Mouse (Mus musculus) kidney, postnatal 0 days (tissue): Measurements from ENCODE around the gene D6Ertd527e. TPM values are rescaled to one million over a fixed set of nuclear protein-coding genes. Genes with fewer than 3 reads are reported as not detected.

Source experiments
- ATAC-seq: fragments of 200-750 bp; cut with Nextera tagmentation; replicated peaks from 2 replicates; pipeline ENCODE4 v1.8.0; 2017; ENCODE audit warnings: low read depth, moderate number of reproducible peaks, moderate TSS enrichment, moderate library complexity; ENCODE audit not compliant: low FRiP score
- DNase-seq: peaks from one replicate; pipeline ENCODE4 v3.0.0-alpha.2; 2016; ENCODE audit warnings: low spot score
- H3K27ac ChIP-seq: fragments of 300-500 bp; sonication (generic); 2 replicates; pipeline ENCODE4 v1.5.1; 2014; ENCODE audit warnings: mild to moderate bottlenecking
- H3K27me3 ChIP-seq: fragments of 300-500 bp; sonication (generic); 2 replicates; pipeline ENCODE4 v1.6.1; 2014; ENCODE audit warnings: low read length, mixed read lengths; ENCODE audit not compliant: insufficient read depth
- H3K36me3 ChIP-seq: fragments of 300-500 bp; sonication (generic); 2 replicates; pipeline ENCODE4 v1.6.1; 2014; ENCODE audit warnings: low read length, mixed read lengths; ENCODE audit not compliant: insufficient read depth
- H3K4me1 ChIP-seq: fragments of 300-500 bp; sonication (generic); replicated peaks from 2 replicates; pipeline ENCODE4 v1.6.1; 2014; ENCODE audit warnings: antibody characterized with exemption, low read length, mixed read lengths; ENCODE audit not compliant: insufficient read depth
- H3K4me2 ChIP-seq: fragments of 300-500 bp; sonication (generic); 2 replicates; pipeline ENCODE4 v1.6.1; 2014; ENCODE audit warnings: mild to moderate bottlenecking, low read length, moderate library complexity, mixed read lengths
- H3K4me3 ChIP-seq: fragments of 300-500 bp; sonication (generic); replicated peaks from 2 replicates; pipeline ENCODE4 v1.5.1; 2014; ENCODE audit warnings: low read depth, low read length
- H3K9ac ChIP-seq: fragments of 300-500 bp; sonication (generic); 2 replicates; pipeline ENCODE4 v1.6.1; 2014; ENCODE audit warnings: low read depth, low read length
- H3K9me3 ChIP-seq: fragments of 300-500 bp; sonication (generic); replicated peaks from 2 replicates; pipeline ENCODE4 v1.6.1; 2016; ENCODE audit warnings: low read length, inconsistent platforms, mixed read lengths
- CTCF ChIP-seq: IDR thresholded peaks from 2 replicates; pipeline ENCODE4 v1.5.1; 2016; ENCODE audit warnings: antibody characterized with exemption, low read depth, mild to moderate bottlenecking, moderate library complexity
- WGBS: fragments of 180-500 bp; shearing (Covaris S2); extraction: QIAGEN DNeasy Blood & Tissue Kit; methylation state at CpG from one replicate; pipeline ENCODE4 v1.1.7; 2014; 5-methylcytosine and 5-hydroxymethylcytosine counted together
- polyA plus RNA-seq: library from polyadenylated mRNA; unstranded; fragments of >200 nt; fragmentation: Nextera tagmentation; extraction: Ambion mirVana; gene quantifications from 2 replicates; pipeline ENCODE4 v1.2.1, GENCODE M21; 2015

D6Ertd527e gene
- polyA plus RNA-seq, 1 experiment from 2014 or later, result 0.17 TPM

- Histone ChIP-seq H3K4me2 (no peak overlapping the region), H3K4me1 (no peaks in the 10 kb centered on the region), H3K9ac (no peak overlapping the region), H3K36me3 (no peaks in the 10 kb centered on the region), H3K9me3 (no peaks in the 10 kb centered on the region), H3K4me3 (no peak overlapping the region), H3K27ac (no peak overlapping the region), H3K27me3 (no peaks in the 10 kb centered on the region)
- WGBS, result 87% methylated on average over 6 of the region's 6 CpGs
- no peak for ATAC-seq
- DNase-seq, result no peak
- TF ChIP-seq CTCF, result peak; percentile 31; the same call in 1 of the 2 replicates
These were observed 16.1 kb downstream of the D6Ertd527e start for GRCm38 (mm10) chr6:87120661-87121060.

DNA sequence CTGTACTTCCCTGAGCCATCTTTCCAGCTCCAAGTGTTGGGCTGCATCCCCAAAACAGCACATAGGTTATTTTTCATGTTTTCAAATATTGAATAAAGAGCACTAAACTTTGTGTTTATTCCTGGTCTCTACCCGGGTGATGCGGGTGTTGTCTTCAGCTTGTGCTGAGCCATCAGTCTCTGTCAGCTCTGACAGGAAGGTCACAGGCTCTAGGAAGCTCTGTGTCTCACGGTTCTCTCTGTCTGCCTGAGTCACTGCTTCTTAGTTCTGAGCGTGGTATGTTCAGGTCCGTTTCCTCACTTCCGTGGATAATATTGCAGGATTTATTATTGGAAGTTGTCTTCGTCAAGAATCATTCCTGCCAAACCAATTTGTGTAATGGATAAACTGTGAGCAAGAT lies 17.4 kb downstream of the D6Ertd527e start:
- TF ChIP-seq CTCF, result no peak
- ATAC-seq, result no peak
- no peak for DNase-seq
- Histone ChIP-seq H3K36me3 (no peaks in the 10 kb centered on the region), H3K27me3 (no peaks in the 10 kb centered on the region), H3K4me3 (no peak overlapping the region), H3K4me2 (no peak overlapping the region), H3K9me3 (no peaks in the 10 kb centered on the region), H3K27ac (no peak overlapping the region), H3K9ac (no peak overlapping the region), H3K4me1 (no peaks in the 10 kb centered on the region)
- 73% methylated on average over 7 of the region's 7 CpGs for WGBS

- no peaks in the 10 kb centered on the region for H3K27me3 ChIP-seq
- no peak overlapping the region for H3K9ac ChIP-seq
- peaks cover 7% of the 10 kb centered on the region; the same call in 1 of the 2 replicates for H3K4me1 ChIP-seq
- no peak for ATAC-seq
- no peak overlapping the region for H3K27ac ChIP-seq
- no peaks in the 10 kb centered on the region for H3K36me3 ChIP-seq
- 91% methylated on average over 6 of the region's 6 CpGs for WGBS
- H3K4me3 ChIP-seq, result no peak overlapping the region
- H3K9me3 ChIP-seq, result no peaks in the 10 kb centered on the region
- no peak for TF ChIP-seq CTCF
- DNase-seq, result no peak
- no peak overlapping the region for H3K4me2 ChIP-seq
These were observed 18.9 kb downstream of the D6Ertd527e start for GRCm38 (mm10) chr6:87123406-87123805.

DNA sequence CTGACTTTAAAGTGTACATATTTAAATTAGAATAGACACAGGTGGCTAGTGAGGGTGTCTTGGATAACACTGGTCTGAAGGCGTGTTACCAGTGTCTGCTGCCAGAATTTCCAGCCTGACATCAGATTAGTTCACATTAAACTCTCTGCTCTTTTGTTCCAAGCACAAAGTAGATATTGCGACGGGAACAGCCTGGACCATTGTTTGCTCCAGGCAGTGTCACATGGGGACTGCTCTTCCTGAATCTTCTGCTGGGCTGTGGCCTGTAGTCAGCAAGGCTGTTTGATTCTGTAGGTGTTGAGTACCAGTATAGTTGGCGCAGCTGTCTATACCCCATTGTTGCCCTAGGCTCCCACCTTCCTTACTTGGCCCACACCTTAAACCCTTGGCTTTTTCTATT lies 19.4 kb downstream of the D6Ertd527e start:
- 85% methylated on average over 4 of the region's 4 CpGs for WGBS
- no peaks in the 10 kb centered on the region for H3K36me3 ChIP-seq
- no peak overlapping the region for H3K27ac ChIP-seq
- ATAC-seq (no peak), DNase-seq (no peak)
- H3K27me3 ChIP-seq, result no peaks in the 10 kb centered on the region
- no peak for TF ChIP-seq CTCF
- H3K9ac ChIP-seq, result no peak overlapping the region
- no peak overlapping the region for H3K4me2 ChIP-seq
- H3K4me3 ChIP-seq, result no peak overlapping the region
- H3K4me1 ChIP-seq, result peaks cover 7% of the 10 kb centered on the region; the same call in 1 of the 2 replicates
- no peaks in the 10 kb centered on the region for H3K9me3 ChIP-seq

DNA sequence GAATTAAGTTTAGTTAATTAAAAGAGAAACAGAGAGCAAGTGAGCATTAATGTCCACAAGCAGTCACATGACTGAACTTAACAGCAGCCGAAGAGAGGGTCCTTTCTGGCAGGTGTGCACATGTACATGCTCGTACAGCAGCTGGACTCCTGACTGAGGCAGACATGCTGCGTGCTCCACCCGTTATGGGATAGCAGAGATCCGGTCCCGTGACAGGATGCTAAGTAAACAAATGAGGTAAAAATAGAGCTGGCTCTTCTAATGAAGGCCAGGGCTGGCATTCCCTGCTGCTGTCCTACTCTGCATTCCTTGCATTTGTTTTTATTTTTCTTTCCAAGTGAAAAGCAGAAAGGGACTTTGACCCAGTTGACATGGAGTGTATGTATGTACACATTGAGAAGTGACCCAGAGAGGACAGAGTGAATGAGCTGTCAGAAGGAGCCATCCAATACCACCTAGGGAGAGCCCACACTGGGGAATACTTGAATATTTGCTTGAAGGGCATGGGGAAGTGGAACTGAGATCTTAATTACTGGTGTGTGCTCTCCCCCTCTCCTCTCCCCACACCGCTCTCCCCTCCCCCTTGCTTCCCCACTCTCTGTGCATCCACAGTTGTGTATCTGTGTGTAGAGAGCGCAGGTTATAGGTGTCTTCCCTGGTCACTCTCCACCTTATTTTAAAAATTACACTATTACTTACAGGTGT lies 22.7 kb downstream of the D6Ertd527e start:
- TF ChIP-seq CTCF, result no peak
- H3K4me1 ChIP-seq, result peaks cover 7% of the 10 kb centered on the region; the same call in 1 of the 2 replicates
- H3K27me3 ChIP-seq, result no peaks in the 10 kb centered on the region
- H3K9me3 ChIP-seq, result no peaks in the 10 kb centered on the region
- no peak overlapping the region for H3K9ac ChIP-seq
- DNase-seq (peak; percentile 34), ATAC-seq (0 out of 2 replicates have a peak, but pooled peaks have one; percentile 36)
- no peak overlapping the region for H3K4me3 ChIP-seq
- H3K36me3 ChIP-seq, result no peaks in the 10 kb centered on the region
- 39% methylated on average over 8 of the region's 8 CpGs for WGBS
- no peak overlapping the region for H3K27ac ChIP-seq
- no peak overlapping the region for H3K4me2 ChIP-seq

DNA sequence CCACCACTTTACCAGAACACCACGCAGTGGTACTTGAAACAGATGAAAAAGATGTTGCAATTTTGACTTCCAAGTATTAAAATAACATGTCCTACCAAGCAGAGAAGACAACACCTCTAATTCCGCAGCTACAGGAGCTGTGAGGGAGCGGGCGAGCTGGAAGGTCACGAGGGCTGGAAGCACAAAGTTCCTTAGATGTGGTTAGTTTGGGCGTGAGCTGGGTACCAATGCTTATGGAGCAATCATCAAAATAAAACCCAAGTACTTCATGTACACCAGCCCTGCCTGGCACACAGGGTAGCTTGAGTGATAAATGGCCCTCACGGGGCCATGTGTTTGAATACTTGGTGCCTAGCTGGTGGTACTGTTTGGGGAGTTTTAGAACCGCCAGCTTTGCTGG lies 25.3 kb downstream of the D6Ertd527e start:
- no peak overlapping the region for H3K27ac ChIP-seq
- no peaks in the 10 kb centered on the region for H3K36me3 ChIP-seq
- no peaks in the 10 kb centered on the region for H3K27me3 ChIP-seq
- H3K9ac ChIP-seq, result no peak overlapping the region
- DNase-seq (no peak), ATAC-seq (no peak)
- TF ChIP-seq CTCF, result no peak
- peaks cover 7% of the 10 kb centered on the region; the same call in 1 of the 2 replicates for H3K4me1 ChIP-seq
- no peak overlapping the region for H3K4me3 ChIP-seq
- 92% methylated on average over 8 of the region's 8 CpGs for WGBS
- H3K9me3 ChIP-seq, result no peaks in the 10 kb centered on the region
- H3K4me2 ChIP-seq, result no peak overlapping the region
